Mouse (Mus musculus) telencephalon, adult 2 months (tissue): ENCODE results near the gene Zbtb37.

ENCODE experiments used
- DNase-seq: peaks from one replicate; pipeline ENCODE4 v3.0.0-alpha.2; 2011; ENCODE audit warnings: low read depth, low spot score

Zbtb37 gene

DNA sequence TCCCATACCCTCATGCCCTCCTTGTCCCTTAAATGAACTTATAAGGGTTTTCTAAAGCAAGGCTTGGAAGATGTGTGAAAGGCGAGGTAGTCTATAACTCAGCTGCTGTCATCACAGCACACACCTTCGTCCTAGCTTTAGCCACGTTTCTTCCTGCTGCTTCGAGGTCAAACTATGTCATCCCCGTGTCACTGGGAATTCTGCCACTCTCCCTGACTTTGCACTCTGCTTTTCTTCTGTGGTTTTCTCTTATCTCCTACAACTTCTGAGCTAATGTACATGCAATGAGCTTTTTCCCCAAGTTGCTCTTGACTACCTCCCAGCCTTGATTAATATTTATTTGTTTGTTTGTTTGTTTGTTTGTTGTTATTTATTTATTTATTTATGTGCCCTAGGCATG lies 54.6 kb downstream of the Zbtb37 start:
- DNase-seq: no peak

DNA sequence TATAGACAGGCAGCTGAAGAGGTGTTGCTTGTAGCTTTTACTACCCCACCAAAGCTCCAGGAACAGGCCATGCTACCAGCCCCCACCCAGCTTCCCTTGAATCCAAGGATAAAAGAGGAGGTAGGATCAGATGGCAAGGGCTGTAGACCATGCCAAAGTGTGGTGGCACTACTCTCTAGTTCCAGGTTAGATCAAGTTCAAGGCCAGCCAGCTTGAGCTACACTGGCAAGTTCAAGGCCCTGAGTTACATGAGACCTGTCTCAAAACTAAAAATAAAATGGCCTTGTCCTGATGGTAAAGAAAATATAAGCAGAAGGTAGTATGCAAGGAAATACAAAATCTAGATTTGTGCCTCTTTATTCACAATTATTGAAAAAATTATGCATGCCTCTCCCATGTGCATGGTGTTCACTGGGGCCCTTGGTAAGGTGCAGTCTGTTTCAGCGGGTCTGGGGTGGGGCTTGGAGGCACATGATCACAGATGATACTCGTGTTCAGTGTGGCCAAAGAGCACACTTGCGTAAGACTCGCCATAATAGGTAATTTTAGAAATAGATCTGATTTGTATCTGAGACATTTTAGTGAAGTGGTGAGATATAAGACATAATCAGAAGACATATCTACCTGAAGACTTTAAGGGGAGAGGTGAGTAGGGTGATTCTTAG lies 56.4 kb downstream of the Zbtb37 start, which contains the start of gene Serpinc1:
TSS of gene Serpinc1 (plus strand) at position 515 of the 665 bp plus-strand sequence.
- DNase-seq: no peak

DNA sequence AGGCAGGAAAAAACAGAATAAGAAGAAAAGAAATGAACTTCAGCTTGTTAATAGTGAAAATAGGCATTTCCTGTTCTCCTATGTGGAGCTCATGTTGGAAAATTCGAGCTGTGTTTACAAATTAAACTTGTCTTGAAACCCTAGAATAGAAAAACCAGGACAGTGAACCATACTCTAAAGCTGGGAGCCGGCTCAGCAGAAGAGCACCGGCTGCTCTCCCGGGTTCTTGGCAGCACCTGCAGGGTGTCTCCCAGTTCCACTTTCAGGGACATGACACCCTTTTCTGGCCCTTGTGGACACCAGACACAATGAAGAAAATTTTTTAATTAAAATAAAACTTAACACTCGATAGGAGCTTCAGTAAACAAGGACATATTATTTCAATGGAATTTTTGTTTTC lies 66.0 kb downstream of the Zbtb37 start:
- DNase-seq: no peak

DNA sequence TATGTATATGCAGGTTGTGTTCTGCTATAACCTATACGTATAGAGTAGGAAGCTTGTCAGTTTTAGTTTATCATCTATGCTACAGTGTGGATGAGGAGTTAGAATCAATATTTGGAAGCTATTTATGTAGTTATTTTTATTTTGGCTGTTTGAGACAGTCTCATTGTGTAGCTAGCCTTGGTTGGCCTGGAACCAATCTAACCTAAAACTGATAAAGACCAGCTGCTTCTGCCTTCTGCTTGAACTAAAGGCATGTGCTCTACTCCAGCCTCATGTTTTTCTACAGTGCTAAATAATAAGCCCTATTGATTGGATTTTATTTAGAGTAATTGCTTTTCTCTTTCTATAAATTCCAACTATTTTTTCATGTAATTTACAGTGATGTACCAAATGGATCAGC lies 67.4 kb downstream of the Zbtb37 start:
- peak; percentile 24 for DNase-seq

DNA sequence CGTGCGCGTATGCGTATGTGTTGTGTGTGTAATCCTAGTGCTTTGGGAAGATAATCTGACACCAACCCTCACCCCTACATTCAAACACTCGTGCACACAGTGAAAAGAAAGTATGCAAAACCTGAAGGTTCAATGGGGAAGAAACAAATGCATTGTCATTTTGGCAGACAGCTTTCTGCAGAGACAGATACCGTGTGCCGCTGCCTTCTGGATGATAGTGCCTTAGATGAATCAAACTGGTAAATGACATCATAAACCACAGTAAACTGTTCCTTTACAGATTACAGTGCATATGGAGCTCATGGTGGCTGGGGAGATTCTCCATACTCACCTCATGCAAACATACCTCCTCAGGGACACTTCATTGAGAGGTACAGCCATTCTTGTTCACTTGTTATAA lies 71.5 kb downstream of the Zbtb37 start:
- no peak for DNase-seq
